Mouse (Mus musculus) ES-E14 (cell line): ENCODE results near the gene Slc51a.

Experiments
- CHD2 ChIP-seq: IDR thresholded peaks from 2 replicates; pipeline ENCODE4 v1.6.1; 2014; ENCODE audit warnings: mild to moderate bottlenecking, low read depth, low read length, inconsistent platforms
- ZC3H11A ChIP-seq: IDR thresholded peaks from 2 replicates; pipeline ENCODE4 v1.6.1; 2012; ENCODE audit warnings: low read depth, mild to moderate bottlenecking, inconsistent platforms, low read length, borderline replicate concordance

DNA sequence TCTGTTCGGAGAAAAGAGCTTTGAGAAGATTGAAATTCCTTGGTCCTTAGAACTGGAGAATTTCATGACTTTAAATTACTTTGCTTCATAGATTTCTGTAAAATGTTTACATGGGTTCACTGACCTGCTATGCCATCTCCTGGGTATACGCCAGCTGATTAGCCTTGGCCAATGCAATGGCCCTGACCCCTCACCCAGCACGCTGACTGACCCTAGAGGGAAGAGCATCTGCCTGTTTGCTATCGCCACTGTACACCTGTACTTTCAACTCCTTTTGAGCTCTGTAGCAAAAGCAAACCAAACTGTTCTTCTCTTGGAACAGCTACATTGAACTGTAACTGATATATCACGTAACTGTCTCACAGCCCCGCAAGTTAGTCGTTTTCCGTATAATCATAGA is 34.6 kb downstream of the Slc51a start:
- TF ChIP-seq ZC3H11A: no peak
- TF ChIP-seq CHD2: no peak
